Mouse (Mus musculus) MEL (cell line): ENCODE data around the gene Atxn10. TPM values are rescaled to one million over a fixed set of nuclear protein-coding genes. Genes with fewer than 3 reads are reported as not detected.

Experiments
- DNase-seq: peaks from one replicate; pipeline ENCODE4 v3.0.0; 2011; ENCODE audit warnings: low read depth, low spot score
- H3K27ac ChIP-seq: 2 replicates; pipeline ENCODE4 v1.5.1; 2012; ENCODE audit warnings: low read depth, mild to moderate bottlenecking, control low read depth, low read length, moderate library complexity; ENCODE audit not compliant: control insufficient read depth
- H3K27me3 ChIP-seq, 2 experiments: fragments of 150-350 bp in 1 of 2; sonication (generic) in 1 of 2; 2 replicates each; pipeline ENCODE4 v1.6.1; 2012; ENCODE audit warnings: low read length in 2 of 2, mild to moderate bottlenecking in 2 of 2, improper control_type of control experiment in 1 of 2, moderate library complexity in 1 of 2; ENCODE audit not compliant: insufficient read depth in 2 of 2, control insufficient read depth in 1 of 2
- H3K36me3 ChIP-seq, 2 experiments: 2 replicates each; pipeline ENCODE4 v1.6.1; 2012 to 2014; ENCODE audit warnings: low read length in 2 of 2, improper control_type of control experiment in 1 of 2, inconsistent platforms in 1 of 2, mild to moderate bottlenecking in 1 of 2; ENCODE audit not compliant: insufficient read depth in 2 of 2, control insufficient read depth in 1 of 2
- H3K4me1 ChIP-seq, 2 experiments: fragments of 150-350 bp in 1 of 2; sonication (generic) in 1 of 2; 2 replicates each; pipeline ENCODE4 v1.6.1; 2012; ENCODE audit warnings: low read length in 2 of 2, improper control_type of control experiment in 1 of 2, mild to moderate bottlenecking in 1 of 2; ENCODE audit not compliant: insufficient read depth in 2 of 2, control insufficient read depth in 1 of 2
- H3K4me3 ChIP-seq, 2 experiments: fragments of 150-350 bp in 1 of 2; sonication (generic) in 1 of 2; 2 replicates each; pipeline ENCODE4 v1.5.1; 2012; ENCODE audit warnings: low read depth in 2 of 2, low read length in 2 of 2, mild to moderate bottlenecking in 2 of 2, moderate library complexity in 2 of 2, control low read depth in 1 of 2, improper control_type of control experiment in 1 of 2; ENCODE audit not compliant: control insufficient read depth in 1 of 2, insufficient read depth in 1 of 2
- H3K79me2 ChIP-seq: 2 replicates; pipeline ENCODE4 v1.6.1; 2012; ENCODE audit warnings: mild to moderate bottlenecking, low read length, moderate library complexity; ENCODE audit not compliant: control insufficient read depth, poor library complexity, insufficient read depth
- H3K9ac ChIP-seq: 2 replicates; pipeline ENCODE4 v1.6.1; 2012; ENCODE audit warnings: low read depth, mild to moderate bottlenecking, control low read depth, low read length, moderate library complexity; ENCODE audit not compliant: control insufficient read depth, poor library complexity, severe bottlenecking
- H3K9me3 ChIP-seq: fragments of 150-350 bp; sonication (generic); replicated peaks from 2 replicates; pipeline ENCODE4 v1.6.1; 2012; ENCODE audit warnings: mild to moderate bottlenecking, low read length, improper control_type of control experiment, moderate library complexity; ENCODE audit not compliant: insufficient read depth
- BHLHE40 ChIP-seq: IDR thresholded peaks from 2 replicates; pipeline ENCODE4 v1.6.1; 2012; ENCODE audit warnings: low read depth, mild to moderate bottlenecking, inconsistent platforms, low read length, improper control_type of control experiment, borderline replicate concordance
- CTCF ChIP-seq, 3 experiments: IDR thresholded peaks in 2 of 3; conservative IDR thresholded peaks in 1 of 3; 2 replicates each; pipeline ENCODE4 v1.5.1; 2011 to 2012; ENCODE audit warnings: low read length in 3 of 3, low read depth in 2 of 3, mild to moderate bottlenecking in 2 of 3, improper control_type of control experiment in 1 of 3, inconsistent platforms in 1 of 3, mixed read lengths in 1 of 3, moderate library complexity in 1 of 3; ENCODE audit not compliant: control insufficient read depth in 1 of 3, insufficient read depth in 1 of 3, poor library complexity in 1 of 3, severe bottlenecking in 1 of 3
- ELF1 ChIP-seq: IDR thresholded peaks from 2 replicates; pipeline ENCODE4 v1.6.1; 2014; ENCODE audit warnings: low read depth, mild to moderate bottlenecking, inconsistent platforms, low read length, improper control_type of control experiment, moderate library complexity
- EP300 ChIP-seq, 2 experiments: IDR thresholded peaks; 2 replicates each; pipeline ENCODE4 v1.6.1; 2011; ENCODE audit warnings: improper control_type of control experiment in 2 of 2, low read length in 2 of 2, low read depth in 1 of 2, mild to moderate bottlenecking in 1 of 2
- GATA1 ChIP-seq: IDR thresholded peaks from 2 replicates; pipeline ENCODE4 v1.6.1; 2011; ENCODE audit warnings: low read depth, low read length, improper control_type of control experiment
- HCFC1 ChIP-seq: IDR thresholded peaks from 2 replicates; pipeline ENCODE4 v1.6.1; 2012; ENCODE audit warnings: low read depth, mild to moderate bottlenecking, inconsistent platforms, low read length, improper control_type of control experiment, moderate library complexity
- JUND ChIP-seq: IDR thresholded peaks from 2 replicates; pipeline ENCODE4 v1.6.1; 2011; ENCODE audit warnings: low read depth, mild to moderate bottlenecking, improper control_type of control experiment, low read length
- MAX ChIP-seq: IDR thresholded peaks from 2 replicates; pipeline ENCODE4 v1.6.1; 2011; ENCODE audit warnings: low read length, improper control_type of control experiment
- MYB ChIP-seq: IDR thresholded peaks from 2 replicates; pipeline ENCODE4 v1.6.1; 2011; ENCODE audit warnings: mild to moderate bottlenecking, low read depth, low read length, improper control_type of control experiment
- POLR2A ChIP-seq, 2 experiments: IDR thresholded peaks; 2 replicates each; pipeline ENCODE4 v1.6.1; 2011 to 2012; ENCODE audit warnings: low read length in 2 of 2, mild to moderate bottlenecking in 2 of 2, control low read depth in 1 of 2, improper control_type of control experiment in 1 of 2, low read depth in 1 of 2, moderate library complexity in 1 of 2; ENCODE audit not compliant: control insufficient read depth in 1 of 2, insufficient read depth in 1 of 2, poor library complexity in 1 of 2
- RCOR1 ChIP-seq: IDR thresholded peaks from 2 replicates; pipeline ENCODE4 v1.6.1; 2012; ENCODE audit warnings: low read depth, mild to moderate bottlenecking, inconsistent platforms, low read length, improper control_type of control experiment
- SMC3 ChIP-seq: IDR thresholded peaks from 2 replicates; pipeline ENCODE4 v1.6.1; 2011; ENCODE audit warnings: low read depth, low read length, improper control_type of control experiment
- TAL1 ChIP-seq: IDR thresholded peaks from 2 replicates; pipeline ENCODE4 v1.6.1; 2012; ENCODE audit warnings: mild to moderate bottlenecking, inconsistent platforms, low read length, moderate library complexity, mixed read lengths
- UBTF ChIP-seq: IDR thresholded peaks from 2 replicates; pipeline ENCODE4 v1.6.1; 2012; ENCODE audit warnings: low read depth, mild to moderate bottlenecking, inconsistent platforms, low read length, improper control_type of control experiment, moderate library complexity, borderline replicate concordance; ENCODE audit not compliant: insufficient read depth
- USF1 ChIP-seq: IDR thresholded peaks from 2 replicates; pipeline ENCODE4 v1.6.1; 2014; ENCODE audit warnings: low read depth, mild to moderate bottlenecking, inconsistent platforms, low read length, improper control_type of control experiment, moderate library complexity
- ZC3H11A ChIP-seq: IDR thresholded peaks from 2 replicates; pipeline ENCODE4 v1.6.1; 2012; ENCODE audit warnings: low read depth, mild to moderate bottlenecking, inconsistent platforms, low read length, improper control_type of control experiment
- polyA plus RNA-seq, 2 experiments: library from polyadenylated mRNA; stranded (reverse) in 1 of 2; unstranded in 1 of 2; fragments of >175 nt in 1 of 2; fragments of >200 nt in 1 of 2; gene quantifications; 2 replicates each; pipeline versions ENCODE4 v1.2.1 to v1.2.4; 2012; ENCODE audit warnings: low replicate concordance in 2 of 2, low read depth in 1 of 2; ENCODE audit not compliant: insufficient read length in 2 of 2, insufficient read depth in 1 of 2, missing spikeins in 1 of 2
- total RNA-seq: library from RNA; depleted of rRNA; stranded (reverse); fragments of 300-350 nt; gene quantifications from 2 replicates; pipeline ENCODE4 v1.2.3, GENCODE M21; 2012

The Atxn10 gene
- total and polyA plus RNA-seq, 3 experiments = 24.5 to 75.6 (median 45.0) TPM

- DNase-seq = no peak
- Histone ChIP-seq H3K27ac (no peak overlapping the region), H3K9me3 (no peaks in the 10 kb centered on the region), H3K4me1 (no peaks in the 10 kb centered on the region), H3K4me3 (no peak overlapping the region), H3K9ac (no peak overlapping the region), H3K36me3 (no peaks in the 10 kb centered on the region), H3K27me3 (no peaks in the 10 kb centered on the region), H3K79me2 (no peaks in the 10 kb centered on the region)
- TF ChIP-seq GATA1 = peak; percentile 39; the same call in 1 of the 2 replicates
- no peak for TF ChIP-seq MAX
These were observed 53.9 kb downstream of the Atxn10 start for GRCm38 (mm10) chr15:85389915-85390314.

GRCm38 (mm10) chr15:85395360-85395759 is 59.3 kb downstream of the Atxn10 start:
- no peak for TF ChIP-seq MYB
- no peak for TF ChIP-seq POLR2A (IDR thresholded peaks at IDR 0.05; ENCODE audit: control insufficient read depth in 1 of 2, insufficient read depth in 1 of 2, low read depth in 1 of 2, low read length in 2 of 2, poor library complexity in 1 of 2)
- no peak for TF ChIP-seq HCFC1
- no peak for TF ChIP-seq JUND
- Histone ChIP-seq H3K9me3 (no peaks in the 10 kb centered on the region), H3K27ac (no peak overlapping the region), H3K4me3 (no peak overlapping the region), H3K27me3 (no peaks in the 10 kb centered on the region), H3K9ac (no peak overlapping the region), H3K36me3 (no peaks in the 10 kb centered on the region), H3K79me2 (no peaks in the 10 kb centered on the region), H3K4me1 (no peaks in the 10 kb centered on the region)
- no peak for DNase-seq

- no peak for TF ChIP-seq HCFC1
- no peak for TF ChIP-seq BHLHE40
- no peak for TF ChIP-seq SMC3
- no peak for TF ChIP-seq USF1
- no peak for TF ChIP-seq ZC3H11A
- no peak for TF ChIP-seq TAL1
- TF ChIP-seq ELF1 = no peak
- no peak for TF ChIP-seq EP300 (IDR thresholded peaks at IDR 0.05; ENCODE audit: low read depth in 1 of 2, low read length in 2 of 2)
- TF ChIP-seq RCOR1 = no peak
- no peak for TF ChIP-seq UBTF
- TF ChIP-seq CTCF (IDR thresholded peaks at IDR 0.05 in 2 of 3, conservative IDR thresholded peaks at IDR 0.05 in 1 of 3; ENCODE audit: control insufficient read depth in 1 of 3, insufficient read depth in 1 of 3, low read depth in 2 of 3, low read length in 3 of 3, poor library complexity in 1 of 3, severe bottlenecking in 1 of 3) = no peak
- TF ChIP-seq, all 39 proteins: peak for 0
- Histone ChIP-seq H3K4me1 (no peaks in the 10 kb centered on the region), H3K27ac (no peak overlapping the region), H3K9me3 (no peaks in the 10 kb centered on the region), H3K79me2 (no peaks in the 10 kb centered on the region), H3K4me3 (no peak overlapping the region), H3K9ac (no peak overlapping the region), H3K36me3 (no peaks in the 10 kb centered on the region), H3K27me3 (no peaks in the 10 kb centered on the region)
- no peak for DNase-seq
These were observed 65.9 kb downstream of the Atxn10 start for GRCm38 (mm10) chr15:85401926-85402325.
